Mouse (Mus musculus): ENCODE measurements around the gene Chuk. TPM values are rescaled to one million over a fixed set of nuclear protein-coding genes. Genes with fewer than 3 reads are reported as not detected.

The Chuk gene
- total RNA-seq, 2 experiments from 2014 or later = 52.7 to 58.6 TPM

DNA sequence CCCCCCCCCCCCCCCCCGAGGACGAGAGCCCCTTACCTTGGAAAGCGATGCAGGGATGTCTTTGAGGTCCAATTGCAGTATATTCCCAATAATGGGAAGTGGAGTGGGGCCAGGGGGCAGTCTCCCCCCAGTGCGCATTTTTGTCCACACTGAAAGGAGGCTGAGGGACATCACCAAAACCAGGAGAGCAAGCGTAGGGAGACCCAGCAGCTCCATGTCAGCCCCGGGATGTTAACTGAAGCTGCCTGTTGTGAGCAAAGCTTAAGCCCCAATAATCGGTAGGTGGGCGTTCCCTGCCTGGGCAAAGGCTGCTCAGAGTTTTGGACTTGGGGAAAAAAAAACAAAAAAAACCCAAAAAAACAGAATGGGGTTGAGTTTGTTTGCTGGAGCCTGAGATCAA is 78.3 kb downstream of the Chuk start, which contains the start of gene Cyp2c23:
Gene Cyp2c23, minus strand, starts transcription at position 237 of the 400 bp plus-strand sequence.
- Histone ChIP-seq H3K4me3 (no peak within 1 kb of the TSS), H3K27ac (no peak within 1 kb of the TSS)
- DNase-seq (ENCODE audit: extremely low spot score in 1 of 2, low spot score in 2 of 2) = no peak
- no peak for TF ChIP-seq CTCF (IDR thresholded peaks at IDR 0.05)
- intact Hi-C loops (cut with DNase I) = no loop called here

GRCm38 (mm10) chr19:44026956-44027530 is 80.2 kb downstream of the Chuk start:
- DNase-seq (ENCODE audit: extremely low spot score in 1 of 2, low spot score in 2 of 2) = no peak
- intact Hi-C loops (cut with DNase I) = no loop called here
- TF ChIP-seq CTCF (IDR thresholded peaks at IDR 0.05) = no peak
- no peak overlapping the region for H3K4me3 ChIP-seq
- no peak overlapping the region for H3K27ac ChIP-seq

DNA sequence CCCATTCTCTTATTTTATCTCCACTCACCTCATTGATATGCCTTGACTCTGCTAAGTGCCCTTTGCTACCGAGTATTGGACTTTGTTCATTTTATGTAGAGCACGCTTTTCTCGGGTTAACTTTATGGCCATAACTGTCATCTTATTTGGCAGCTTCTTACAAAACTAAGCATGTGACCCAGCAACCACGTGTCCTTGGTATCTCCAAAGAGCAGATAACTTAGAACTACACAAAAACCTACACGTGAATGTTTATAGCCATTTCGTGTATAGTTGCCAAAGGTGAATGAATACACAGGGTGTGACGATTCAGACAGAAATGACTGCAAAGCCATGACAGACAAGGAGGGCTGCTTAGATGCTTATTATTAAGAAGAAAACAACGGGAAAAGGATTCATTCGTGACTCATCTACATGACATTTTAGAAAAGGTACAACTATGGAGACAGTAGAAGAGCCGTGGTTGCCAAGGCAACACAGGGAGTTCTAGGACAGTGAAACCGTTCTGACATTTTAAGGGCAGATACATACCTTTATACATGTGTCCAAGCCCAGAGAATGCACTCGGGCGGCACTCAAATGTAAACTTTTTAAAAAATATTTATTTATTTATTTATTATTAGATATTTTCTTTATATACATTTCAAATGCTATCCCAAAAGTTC is 82.2 kb downstream of the Chuk start:
- TF ChIP-seq CTCF (IDR thresholded peaks at IDR 0.05) = no peak
- H3K27ac ChIP-seq = no peak overlapping the region
- intact Hi-C loops (cut with DNase I) = no loop called here
- DNase-seq (ENCODE audit: extremely low spot score in 1 of 2, low spot score in 2 of 2) = peak in 1 of 2 experiments; percentile 22
- no peak overlapping the region for H3K4me3 ChIP-seq

Other genes with a start within 250 kb of the Chuk start
- 10 to 100 TPM; 13.8 to 14.1 TPM for gene Dnmbp, start 167.3 kb downstream of the Chuk start, total RNA-seq (2021)
- gene Cpn1, start 120.9 kb downstream of the Chuk start, total RNA-seq (2021) = under 1 TPM; 0.16 TPM
- gene Cyp2c23, start 78.3 kb downstream of the Chuk start, total RNA-seq (2021) = under 1 TPM; 0.19 to 0.25 TPM
- 10 to 100 TPM; 20.8 to 22.3 TPM for gene Erlin1, start 37.7 kb downstream of the Chuk start, total RNA-seq (2021)
- 10 to 100 TPM; 17.3 to 19.4 TPM for gene Cwf19l1, start 28.4 kb upstream of the Chuk start, total RNA-seq (2021)
- 10 to 100 TPM; 57.7 to 66.7 TPM for gene Bloc1s2, start 39.0 kb upstream of the Chuk start, total RNA-seq (2021)
- gene Pkd2l1, start 85.0 kb upstream of the Chuk start, total RNA-seq (2021) = under 1 TPM in 1 of 2 experiments, not detected in 1; 0.09 TPM
- gene Scd3, start 95.8 kb upstream of the Chuk start, total RNA-seq (2021) = 1 to 10 TPM; 3.3 to 3.8 TPM
- 100 to 1,000 TPM; 580 to 609 TPM for gene Scd2, start 186.2 kb upstream of the Chuk start, total RNA-seq (2021)
- 1 to 10 TPM; 2.1 to 2.3 TPM for gene Scd4, start 225.6 kb upstream of the Chuk start, total RNA-seq (2021)

Data from left cerebral cortex, adult 2 months (tissue).